Mouse (Mus musculus) embryonic facial prominence, embryonic 15.5 days (tissue): ENCODE data around the gene Nfkbie. TPM values are rescaled to one million over a fixed set of nuclear protein-coding genes. Genes with fewer than 3 reads are reported as not detected.

Source experiments
- polyA plus RNA-seq: library from polyadenylated mRNA; unstranded; fragments of >200 nt; fragmentation: Nextera tagmentation; extraction: Ambion mirVana; gene quantifications from 2 replicates; pipeline ENCODE4 v1.2.1, GENCODE M21; 2015

The Nfkbie gene
- polyA plus RNA-seq, 1 experiment from 2014 or later = 6.3 TPM

Other genes with a start within 250 kb of the Nfkbie start
- gene Cdc5l, start 122.0 kb upstream of the Nfkbie start, polyA plus RNA-seq = 56.4 and 65.7 TPM in 2 replicates
- gene Spats1, start 80.3 kb upstream of the Nfkbie start, polyA plus RNA-seq = 0.46 and 0.81 TPM in 2 replicates
- gene Aars2, start 48.9 kb upstream of the Nfkbie start, polyA plus RNA-seq = 15.8 and 16.6 TPM in 2 replicates
- 3.2 and 6.2 TPM in 2 replicates for gene Tcte1, start 32.3 kb upstream of the Nfkbie start, polyA plus RNA-seq
- 3.9 and 4.7 TPM in 2 replicates for gene Tmem151b, start 6.0 kb upstream of the Nfkbie start, polyA plus RNA-seq
- 133 and 139 TPM in 2 replicates for gene Slc35b2, start 8.2 kb downstream of the Nfkbie start, polyA plus RNA-seq
- gene Hsp90ab1, start 17.6 kb downstream of the Nfkbie start, polyA plus RNA-seq = 1,563 and 1,577 TPM in 2 replicates
- gene Slc29a1, start 43.9 kb downstream of the Nfkbie start, polyA plus RNA-seq = 92.7 and 99.7 TPM in 2 replicates
- 29.9 and 41.1 TPM in 2 replicates for gene Mymx, start 46.4 kb downstream of the Nfkbie start, polyA plus RNA-seq
- 0.71 and 0.77 TPM in 2 replicates for gene Capn11, start 103.6 kb downstream of the Nfkbie start, polyA plus RNA-seq
- gene Mrpl14, start 130.6 kb downstream of the Nfkbie start, polyA plus RNA-seq = 157 and 165 TPM in 2 replicates
- gene Tmem63b, start 131.2 kb downstream of the Nfkbie start, polyA plus RNA-seq = 45.8 and 52.4 TPM in 2 replicates
- 0.49 TPM in 1 of 2 replicates, not detected in the other for gene 1600014C23Rik, start 178.1 kb downstream of the Nfkbie start, polyA plus RNA-seq